Mouse (Mus musculus) lung, adult 10 weeks (tissue): ENCODE measurements around the gene Maml2. TPM values are rescaled to one million over a fixed set of nuclear protein-coding genes. Genes with fewer than 3 reads are reported as not detected.

Source experiments
- polyA plus RNA-seq: library from polyadenylated mRNA; stranded (reverse); fragments of 350-450 nt; fragmentation: Illumina TruSeq; extraction: RNeasy Lipid Tissue Mini Kit (QIAGEN cat#74804); gene quantifications from one replicate; pipeline ENCODE4 v1.2.3, GENCODE M21; 2014; ENCODE audit warnings: low read depth, low replicate concordance; ENCODE audit not compliant: insufficient read depth

Maml2 gene
- polyA plus RNA-seq, result 5.0 TPM

GRCm38 (mm10) chr9:13297668-13298512 lies at the start of gene Maml2:
TSS of gene Maml2 (plus strand) at chr9:13297957.

DNA sequence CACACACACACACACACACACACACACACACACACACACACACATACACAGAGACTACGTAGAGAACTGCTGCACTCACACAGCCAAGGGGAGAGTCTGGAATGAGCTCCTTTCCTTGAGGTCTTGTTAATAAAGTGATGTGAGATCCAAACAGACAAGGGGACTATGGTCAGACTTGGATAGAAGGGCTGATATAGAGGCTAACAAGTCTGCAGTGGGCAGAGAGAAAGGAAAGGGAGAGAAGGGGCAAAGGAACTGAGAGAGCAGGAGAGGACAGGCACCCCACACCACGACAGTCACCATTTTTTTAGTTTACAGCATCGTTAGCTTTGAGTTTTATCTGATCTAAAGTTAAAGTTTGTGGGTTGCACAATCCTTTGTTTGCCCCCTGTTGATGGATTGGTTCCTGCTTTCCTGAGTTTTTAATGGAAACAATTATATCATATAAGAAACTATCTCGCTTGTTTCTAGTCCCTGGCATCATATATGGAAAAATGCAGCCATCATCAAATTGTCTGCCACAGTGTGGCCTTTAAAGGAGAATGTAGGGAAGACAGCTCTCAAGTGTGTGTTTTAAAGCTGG lies 149.0 kb downstream of the Maml2 start, which contains the start of gene Gm17571:
Gene Gm17571 (minus strand): TSS at position 51 of the 583 bp plus-strand sequence.

GRCm38 (mm10) chr9:13748404-13748797 lies 450.6 kb downstream of the Maml2 start, which contains the start of gene Mtmr2:
TSS of gene Mtmr2 (plus strand) at chr9:13748410.

Other genes starting within 250 kb of the Maml2 start
- gene Jrkl, start 52.1 kb upstream of the Maml2 start, polyA plus RNA-seq, result 5.1 TPM
- 15.7 TPM for gene Ccdc82, start 51.0 kb upstream of the Maml2 start, polyA plus RNA-seq
- not detected for gene Gm17571, start 148.8 kb downstream of the Maml2 start, polyA plus RNA-seq